Mouse (Mus musculus): ENCODE measurements around the gene Rnf115. TPM values are rescaled to one million over a fixed set of nuclear protein-coding genes. Genes with fewer than 3 reads are reported as not detected.
A peak's percentile ranks its signal among the peaks of the same experiment; 100 is the strongest.
"Not testable (repeated sequence)": the region's sequence is repeated elsewhere in the genome, so short reads cannot be mapped to it uniquely, and the experiment has no call there.

Rnf115 gene
- total and polyA plus RNA-seq, 2 experiments from 2014 or later: 52.6 to 63.6 TPM

GRCm38 (mm10) chr3:96684822-96685156 lies 42.7 kb upstream of the Rnf115 start:
- Histone ChIP-seq H3K36me3 (ENCODE audit: insufficient read depth) (no peaks in the 10 kb centered on the region), H3K27me3 (ENCODE audit: insufficient read depth, low read length) (no peaks in the 10 kb centered on the region; the same call in 1 of the 2 replicates), H3K4me1 (ENCODE audit: insufficient read depth) (peaks cover 7% of the 10 kb centered on the region; the same call in 1 of the 2 replicates), H3K4me3 (ENCODE audit: low read depth, low read length) (0 out of 2 replicates have a peak overlapping the region, but pooled peaks have one; percentile 5), H3K9me3 (ENCODE audit: low read length) (no peaks in the 10 kb centered on the region), H3K27ac (ENCODE audit: low read depth, low read length) (no peak overlapping the region), H3K9ac (no peak overlapping the region), H3K4me2 (ENCODE audit: low read depth) (peak overlapping the region; percentile 43)
- ATAC-seq (no peak), DNase-seq (no peak)
- TF ChIP-seq CTCF (IDR thresholded peaks at IDR 0.05; ENCODE audit: low read depth): no peak
- WGBS: 33% methylated on average over 28 of the region's 28 CpGs

- DNase-seq; H3K4me1 ChIP-seq (ENCODE audit: insufficient read depth); H3K27me3 ChIP-seq (ENCODE audit: insufficient read depth, low read length); H3K9ac ChIP-seq; H3K4me3 ChIP-seq (ENCODE audit: low read depth, low read length); H3K27ac ChIP-seq (ENCODE audit: low read depth, low read length); H3K36me3 ChIP-seq (ENCODE audit: insufficient read depth); ATAC-seq; H3K9me3 ChIP-seq (ENCODE audit: low read length); H3K4me2 ChIP-seq (ENCODE audit: low read depth): not testable (repeated sequence)
- WGBS: 90% methylated on average over 5 of the region's 5 CpGs
Observed at GRCm38 (mm10) chr3:96686057-96686456, 41.4 kb upstream of the Rnf115 start.

- H3K27ac ChIP-seq (ENCODE audit: low read depth, low read length): no peak overlapping the region
- no peaks in the 10 kb centered on the region for H3K9me3 ChIP-seq (ENCODE audit: low read length)
- H3K4me3 ChIP-seq (ENCODE audit: low read depth, low read length): no peak overlapping the region
- no peak overlapping the region for H3K4me2 ChIP-seq (ENCODE audit: low read depth)
- H3K9ac ChIP-seq: no peak overlapping the region
- H3K36me3 ChIP-seq (ENCODE audit: insufficient read depth): no peaks in the 10 kb centered on the region
- WGBS: 87% methylated on average over 11 of the region's 11 CpGs
- ATAC-seq: no peak
- H3K27me3 ChIP-seq (ENCODE audit: insufficient read depth, low read length): no peaks in the 10 kb centered on the region; the same call in 1 of the 2 replicates
- DNase-seq: no peak
- no peak for TF ChIP-seq CTCF (IDR thresholded peaks at IDR 0.05; ENCODE audit: low read depth)
- H3K4me1 ChIP-seq (ENCODE audit: insufficient read depth): no peaks in the 10 kb centered on the region
Observed at GRCm38 (mm10) chr3:96688854-96689253, 38.6 kb upstream of the Rnf115 start.

GRCm38 (mm10) chr3:96690298-96690697 lies 37.2 kb upstream of the Rnf115 start:
- no peak for DNase-seq
- Histone ChIP-seq H3K36me3 (ENCODE audit: insufficient read depth) (no peaks in the 10 kb centered on the region), H3K9ac (no peak overlapping the region), H3K9me3 (ENCODE audit: low read length) (no peaks in the 10 kb centered on the region), H3K4me2 (ENCODE audit: low read depth) (no peak overlapping the region), H3K27me3 (ENCODE audit: insufficient read depth, low read length) (no peaks in the 10 kb centered on the region), H3K4me1 (ENCODE audit: insufficient read depth) (no peaks in the 10 kb centered on the region), H3K27ac (ENCODE audit: low read depth, low read length) (no peak overlapping the region), H3K4me3 (ENCODE audit: low read depth, low read length) (no peak overlapping the region)
- no peak for ATAC-seq
- peak; percentile 19; the same call in 1 of the 2 replicates for TF ChIP-seq CTCF (IDR thresholded peaks at IDR 0.05; ENCODE audit: low read depth)
- 48% methylated on average over 3 of the region's 3 CpGs for WGBS

- Histone ChIP-seq H3K4me1 (ENCODE audit: insufficient read depth) (0 out of 2 replicates have a peak, but pooled peaks cover 5% of the 10 kb centered on the region), H3K4me2 (ENCODE audit: low read depth) (no peak overlapping the region), H3K4me3 (ENCODE audit: low read depth, low read length) (no peak overlapping the region), H3K27ac (ENCODE audit: low read depth, low read length) (no peak overlapping the region), H3K9ac (no peak overlapping the region), H3K27me3 (ENCODE audit: insufficient read depth, low read length) (no peaks in the 10 kb centered on the region), H3K9me3 (ENCODE audit: low read length) (no peaks in the 10 kb centered on the region), H3K36me3 (ENCODE audit: insufficient read depth) (no peaks in the 10 kb centered on the region)
- peak; percentile 49 for TF ChIP-seq CTCF (IDR thresholded peaks at IDR 0.05; ENCODE audit: low read depth)
- WGBS: 12% methylated on average over 3 of the region's 3 CpGs
- ATAC-seq (no peak), DNase-seq (no peak)
Observed at GRCm38 (mm10) chr3:96692506-96692905, 35.0 kb upstream of the Rnf115 start.

GRCm38 (mm10) chr3:96693579-96693978 lies 33.9 kb upstream of the Rnf115 start:
- WGBS: 97% methylated on average over 1 of the region's 1 CpGs
- Histone ChIP-seq H3K27me3 (ENCODE audit: insufficient read depth, low read length) (no peaks in the 10 kb centered on the region), H3K9me3 (ENCODE audit: low read length) (no peaks in the 10 kb centered on the region), H3K27ac (ENCODE audit: low read depth, low read length) (no peak overlapping the region), H3K4me3 (ENCODE audit: low read depth, low read length) (no peak overlapping the region), H3K9ac (no peak overlapping the region), H3K4me1 (ENCODE audit: insufficient read depth) (peaks cover 9% of the 10 kb centered on the region), H3K36me3 (ENCODE audit: insufficient read depth) (no peaks in the 10 kb centered on the region), H3K4me2 (ENCODE audit: low read depth) (no peak overlapping the region)
- ATAC-seq (no peak), DNase-seq (no peak)
- no peak for TF ChIP-seq CTCF (IDR thresholded peaks at IDR 0.05; ENCODE audit: low read depth)

GRCm38 (mm10) chr3:96696198-96696765 lies 31.2 kb upstream of the Rnf115 start, which contains the start of gene Pias3:
Pias3 (plus strand) TSS chr3:96696384.
- peak within 1 kb of the TSS; percentile 77 for H3K4me2 ChIP-seq (ENCODE audit: low read depth)
- peaks cover 9% of the 10 kb centered on the region for H3K4me1 ChIP-seq (ENCODE audit: insufficient read depth)
- no peak for DNase-seq
- H3K27me3 ChIP-seq (ENCODE audit: insufficient read depth, low read length): no peaks in the 10 kb centered on the region
- no peak for TF ChIP-seq CTCF (IDR thresholded peaks at IDR 0.05; ENCODE audit: low read depth)
- peak within 1 kb of the TSS; percentile 92 for H3K9ac ChIP-seq
- WGBS: under 1% methylated on average over 35 of the region's 35 CpGs
- peak within 1 kb of the TSS; percentile 88 for H3K27ac ChIP-seq (ENCODE audit: low read depth, low read length)
- peaks cover 12% of the 10 kb centered on the region for H3K36me3 ChIP-seq (ENCODE audit: insufficient read depth)
- no peaks in the 10 kb centered on the region for H3K9me3 ChIP-seq (ENCODE audit: low read length)
- peak within 1 kb of the TSS; percentile 63 for H3K4me3 ChIP-seq (ENCODE audit: low read depth, low read length)
- ATAC-seq: peak; percentile 53

Measured in forebrain, postnatal 0 days (tissue).